Comparison of ENCODE assay signal across 1 mouse cellular context in the genomic region with DNA sequence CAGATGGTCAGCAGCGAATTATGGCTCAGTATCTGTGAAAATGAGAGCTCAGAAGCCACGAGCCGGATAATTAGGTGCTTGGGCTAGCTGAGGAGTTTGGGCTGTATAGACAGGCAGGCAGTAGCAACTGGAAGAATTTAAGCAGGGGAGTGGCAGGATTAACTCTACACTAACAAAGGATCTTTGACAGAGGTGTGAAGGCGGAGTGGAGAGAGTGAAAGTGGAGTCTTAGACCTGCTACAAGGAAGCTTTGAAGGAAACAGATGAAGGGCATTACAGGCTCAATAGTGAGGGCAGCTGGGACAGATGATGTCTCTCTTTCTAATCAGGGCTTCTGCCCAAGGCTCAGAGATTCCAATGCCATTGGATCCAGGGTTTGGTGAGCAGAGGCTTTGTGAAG.
TF ChIP-seq lines count a peak whose summit lies in the region.

No protein-coding gene starts in this region.

TF ChIP-seq in MEL, 35 proteins besides CTCF, POLR2A, EP300 and RAD21 (continued from another document):
- no peak for TF ChIP-seq ZC3H11A (IDR thresholded peaks at IDR 0.05; ENCODE audit: low read depth, low read length)
- no peak for TF ChIP-seq UBTF (IDR thresholded peaks at IDR 0.05; ENCODE audit: borderline replicate concordance, insufficient read depth, low read depth, low read length)
- TF ChIP-seq CHD1 (IDR thresholded peaks at IDR 0.05; ENCODE audit: low read depth, low read length): no peak
- no peak for TF ChIP-seq MXI1 (IDR thresholded peaks at IDR 0.05; ENCODE audit: low read depth, low read length)
- no peak for TF ChIP-seq NRF1 (IDR thresholded peaks at IDR 0.05; ENCODE audit: insufficient read depth, low read depth, low read length, poor library complexity, severe bottlenecking)
- TF ChIP-seq TCF12 (IDR thresholded peaks at IDR 0.05; ENCODE audit: low read depth, low read length): no peak
- no peak for TF ChIP-seq SMC3 (IDR thresholded peaks at IDR 0.05; ENCODE audit: low read depth, low read length)
- TF ChIP-seq ELF1 (IDR thresholded peaks at IDR 0.05; ENCODE audit: low read depth, low read length): no peak
- TF ChIP-seq GABPA (IDR thresholded peaks at IDR 0.05; ENCODE audit: low read depth, low read length): no peak
- TF ChIP-seq MAX (IDR thresholded peaks at IDR 0.05; ENCODE audit: low read length): no peak
- no peak for TF ChIP-seq CHD2 (IDR thresholded peaks at IDR 0.05; ENCODE audit: low read length)
- TF ChIP-seq TBP (IDR thresholded peaks at IDR 0.05; ENCODE audit: low read depth, low read length): no peak
